Mouse (Mus musculus) heart, adult 2 months (tissue): ENCODE data around the gene Sema4g.

Experiments used
- CTCF ChIP-seq: fragments of 200-600 bp; IDR thresholded peaks from 2 replicates; pipeline ENCODE4 v1.8.1; 2022; ENCODE audit warnings: antibody characterized with exemption, mild to moderate bottlenecking, moderate library complexity
- EP300 ChIP-seq: fragments of 200-500 bp; IDR thresholded peaks from 2 replicates; pipeline ENCODE4 v1.6.1; 2011; ENCODE audit warnings: low read depth, low read length, control low read depth; ENCODE audit not compliant: insufficient read depth
- POLR2A ChIP-seq: fragments of 200-500 bp; IDR thresholded peaks from 2 replicates; pipeline ENCODE4 v1.6.1; 2011; ENCODE audit warnings: mild to moderate bottlenecking, low read depth, low read length, control low read depth; ENCODE audit not compliant: insufficient read depth

GRCm38 (mm10) chr19:44985159-44985988 lies 3.5 kb upstream of the Sema4g start:
- TF ChIP-seq CTCF (no peak), POLR2A (no peak), EP300 (no peak)
